Mouse (Mus musculus) hindbrain, postnatal 0 days (tissue): Measurements from ENCODE around the gene Atf1. TPM values are rescaled to one million over a fixed set of nuclear protein-coding genes. Genes with fewer than 3 reads are reported as not detected.
"Not testable (repeated sequence)": the region's sequence is repeated elsewhere in the genome, so short reads cannot be mapped to it uniquely, and the experiment has no call there.

Experiments used
- ATAC-seq: fragments of 200-750 bp; cut with Nextera tagmentation; 2 replicates; pipeline ENCODE4 v1.8.0; 2017; ENCODE audit warnings: mild to moderate bottlenecking, moderate TSS enrichment, moderate library complexity
- DNase-seq: peaks from one replicate; pipeline ENCODE4 v3.0.0-alpha.2; 2015; ENCODE audit warnings: low spot score
- H3K27ac ChIP-seq: fragments of 300-500 bp; sonication (generic); 2 replicates; pipeline ENCODE4 v1.5.1; 2014; ENCODE audit warnings: mild to moderate bottlenecking
- H3K27me3 ChIP-seq: fragments of 300-500 bp; sonication (generic); 2 replicates; pipeline ENCODE4 v1.6.1; 2014; ENCODE audit warnings: low read length, mixed read lengths; ENCODE audit not compliant: insufficient read depth
- H3K36me3 ChIP-seq: fragments of 300-500 bp; sonication (generic); 2 replicates; pipeline ENCODE4 v1.6.1; 2014; ENCODE audit warnings: low read length, mixed read lengths; ENCODE audit not compliant: insufficient read depth
- H3K4me1 ChIP-seq: fragments of 300-500 bp; sonication (generic); 2 replicates; pipeline ENCODE4 v1.6.1; 2014; ENCODE audit warnings: antibody characterized with exemption, low read length, mixed read lengths; ENCODE audit not compliant: insufficient read depth
- H3K4me2 ChIP-seq: fragments of 300-500 bp; sonication (generic); 2 replicates; pipeline ENCODE4 v1.6.1; 2014; ENCODE audit warnings: low read depth, mild to moderate bottlenecking, low read length, moderate library complexity, mixed read lengths
- H3K4me3 ChIP-seq: fragments of 300-500 bp; sonication (generic); 2 replicates; pipeline ENCODE4 v1.5.1; 2014; ENCODE audit warnings: low read length
- H3K9ac ChIP-seq: fragments of 300-500 bp; sonication (generic); replicated peaks from 2 replicates; pipeline ENCODE4 v1.6.1; 2014; ENCODE audit warnings: mild to moderate bottlenecking, low read length, moderate library complexity, mixed read lengths
- H3K9me3 ChIP-seq: fragments of 300-500 bp; sonication (generic); 2 replicates; pipeline ENCODE4 v1.6.1; 2016; ENCODE audit warnings: low read length, mixed read lengths
- CTCF ChIP-seq: IDR thresholded peaks from 2 replicates; pipeline ENCODE4 v1.5.1; 2016; ENCODE audit warnings: antibody characterized with exemption, control low read depth, low read depth
- WGBS: fragments of 180-500 bp; shearing (Covaris S2); extraction: QIAGEN DNeasy Blood & Tissue Kit; methylation state at CpG from one replicate; pipeline ENCODE4 v1.1.7; 2014; 5-methylcytosine and 5-hydroxymethylcytosine counted together
- polyA plus RNA-seq: library from polyadenylated mRNA; unstranded; fragments of >200 nt; fragmentation: Nextera tagmentation; extraction: Ambion mirVana; gene quantifications from 2 replicates; pipeline ENCODE4 v1.2.1, GENCODE M21; 2015
- total RNA-seq: library from RNA; depleted of rRNA; stranded (reverse); fragments of >200 nt; gene quantifications from 2 replicates; pipeline ENCODE4 v1.2.3, GENCODE M21; 2014

The Atf1 gene
- total and polyA plus RNA-seq, 2 experiments from 2014 or later, result 5.9 to 11.7 TPM

- Histone ChIP-seq H3K4me1 (no peaks in the 10 kb centered on the region), H3K4me3 (no peak overlapping the region), H3K9ac (no peak overlapping the region), H3K9me3 (no peaks in the 10 kb centered on the region), H3K4me2 (no peak overlapping the region), H3K36me3 (no peaks in the 10 kb centered on the region), H3K27ac (no peak overlapping the region), H3K27me3 (no peaks in the 10 kb centered on the region)
- 64% methylated on average over 14 of the region's 14 CpGs for WGBS
- no peak for TF ChIP-seq CTCF
- DNase-seq (no peak), ATAC-seq (no peak)
These were observed 43.8 kb downstream of the Atf1 start for GRCm38 (mm10) chr15:100271411-100271810.

DNA sequence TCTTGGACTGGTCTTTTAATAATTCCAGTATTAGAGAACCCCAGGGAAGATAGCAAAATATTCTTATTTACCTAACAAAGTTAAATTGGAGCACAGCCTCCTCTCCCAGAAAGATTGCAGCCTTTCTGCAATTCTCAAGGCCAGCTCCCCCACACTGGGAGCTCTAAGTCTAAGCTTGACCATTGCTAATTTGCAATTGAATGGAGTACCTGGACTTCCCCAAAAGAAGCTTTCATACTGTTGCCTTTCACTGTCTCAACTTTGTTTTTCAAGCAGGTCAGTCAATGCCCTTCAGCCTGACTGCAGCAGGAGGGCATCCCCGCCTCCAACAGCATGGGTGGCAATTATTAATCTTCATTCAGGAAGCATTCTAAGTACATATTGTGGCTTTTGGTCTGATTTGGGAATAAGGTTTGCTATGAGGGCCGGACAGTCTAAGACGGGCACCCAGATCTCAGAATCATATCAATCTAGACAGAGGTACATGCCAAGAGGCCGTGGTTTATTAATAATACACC is 46.2 kb downstream of the Atf1 start:
- not testable (repeated sequence) for H3K4me3 ChIP-seq, H3K27ac ChIP-seq, H3K9me3 ChIP-seq, H3K9ac ChIP-seq, ATAC-seq, H3K4me2 ChIP-seq, H3K36me3 ChIP-seq, DNase-seq, H3K4me1 ChIP-seq, H3K27me3 ChIP-seq
- 79% methylated on average over 4 of the region's 4 CpGs for WGBS

- Histone ChIP-seq H3K27me3 (no peaks in the 10 kb centered on the region), H3K4me3 (no peak overlapping the region), H3K4me2 (no peak overlapping the region), H3K9ac (no peak overlapping the region), H3K36me3 (no peaks in the 10 kb centered on the region), H3K27ac (no peak overlapping the region), H3K4me1 (no peaks in the 10 kb centered on the region), H3K9me3 (no peaks in the 10 kb centered on the region)
- TF ChIP-seq CTCF, result no peak
- DNase-seq, result no peak
- 88% methylated on average over 7 of the region's 7 CpGs for whole genome bisulfite sequencing
- no peak for ATAC-seq
These were observed 47.4 kb downstream of the Atf1 start for GRCm38 (mm10) chr15:100274790-100275559.

- Histone ChIP-seq H3K9me3 (no peaks in the 10 kb centered on the region), H3K27me3 (no peaks in the 10 kb centered on the region), H3K36me3 (no peaks in the 10 kb centered on the region), H3K4me1 (no peaks in the 10 kb centered on the region), H3K4me2 (no peak overlapping the region), H3K27ac (no peak overlapping the region), H3K9ac (no peak overlapping the region), H3K4me3 (no peak overlapping the region)
- no peak for DNase-seq
- ATAC-seq, result no peak
- WGBS, result 97% methylated on average over 4 of the region's 4 CpGs
- TF ChIP-seq CTCF, result no peak
These were observed 48.8 kb downstream of the Atf1 start for GRCm38 (mm10) chr15:100276403-100276802.

GRCm38 (mm10) chr15:100277586-100277985 is 50.0 kb downstream of the Atf1 start:
- no peaks in the 10 kb centered on the region for H3K9me3 ChIP-seq
- no peak overlapping the region for H3K27ac ChIP-seq
- no peak for ATAC-seq
- no peak overlapping the region for H3K4me2 ChIP-seq
- no peak for DNase-seq
- no peak for TF ChIP-seq CTCF
- no peak overlapping the region for H3K4me3 ChIP-seq
- WGBS, result 90% methylated on average over 3 of the region's 3 CpGs
- H3K9ac ChIP-seq, result no peak overlapping the region
- no peaks in the 10 kb centered on the region for H3K27me3 ChIP-seq
- H3K4me1 ChIP-seq, result no peaks in the 10 kb centered on the region
- H3K36me3 ChIP-seq, result no peaks in the 10 kb centered on the region

DNA sequence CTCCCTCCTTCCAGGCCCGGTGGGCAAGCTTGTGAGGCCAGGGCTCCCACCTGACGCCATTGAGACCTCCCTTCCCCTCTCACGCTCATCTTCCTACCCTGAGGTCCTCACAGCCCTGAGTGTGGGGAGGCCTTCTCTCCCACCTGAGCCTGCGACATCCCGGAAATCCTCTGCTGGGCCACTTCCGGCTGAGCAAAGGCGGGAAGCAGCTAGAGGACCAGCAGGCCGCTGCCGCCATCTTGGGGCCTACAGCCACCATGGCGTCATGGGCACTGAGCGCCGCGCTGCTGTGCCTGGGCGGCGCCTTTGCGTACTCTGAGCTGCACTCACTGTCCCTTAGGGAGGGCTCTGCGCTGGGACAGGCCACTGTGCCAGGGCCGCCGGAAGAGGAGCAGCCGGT is 53.0 kb downstream of the Atf1 start, which contains the start of gene Tmprss12:
Tmprss12 (plus strand) TSS at position 212 of the 400 bp plus-strand sequence.
- Histone ChIP-seq H3K27me3 (no peaks in the 10 kb centered on the region), H3K9me3 (no peaks in the 10 kb centered on the region), H3K4me1 (no peaks in the 10 kb centered on the region), H3K4me2 (no peak within 1 kb of the TSS), H3K9ac (no peak within 1 kb of the TSS), H3K27ac (no peak within 1 kb of the TSS), H3K36me3 (no peaks in the 10 kb centered on the region), H3K4me3 (no peak within 1 kb of the TSS)
- no peak for ATAC-seq
- no peak for DNase-seq
- 98% methylated on average over 20 of the region's 20 CpGs for WGBS
- no peak for TF ChIP-seq CTCF

DNA sequence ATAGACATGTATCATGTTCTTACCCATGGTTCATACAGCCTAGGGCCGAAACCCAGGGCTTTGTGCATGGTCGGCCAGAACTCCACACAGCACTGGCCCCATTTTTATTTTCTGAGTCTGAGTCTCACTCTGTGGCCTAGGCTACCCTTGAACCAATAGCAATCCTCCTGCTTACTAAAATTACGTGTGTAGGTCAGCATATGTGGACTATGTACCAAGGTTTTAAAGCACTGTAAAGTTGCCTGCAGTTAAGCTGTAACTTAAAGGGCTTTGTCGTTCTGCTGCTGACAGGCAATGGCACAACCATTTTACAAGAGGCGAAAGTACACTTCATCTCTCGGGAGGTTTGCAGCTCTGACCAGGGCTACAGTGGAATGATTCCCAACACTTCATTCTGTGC is 61.4 kb downstream of the Atf1 start:
- whole genome bisulfite sequencing, result 96% methylated on average over 6 of the region's 6 CpGs

More for the DNA sequence above, 61.4 kb downstream of the Atf1 start:
- no peak overlapping the region for H3K4me3 ChIP-seq
- ATAC-seq (no peak), DNase-seq (no peak)
- no peaks in the 10 kb centered on the region for H3K27me3 ChIP-seq
- no peak overlapping the region for H3K4me2 ChIP-seq
- no peak for TF ChIP-seq CTCF
- H3K27ac ChIP-seq, result no peak overlapping the region
- no peaks in the 10 kb centered on the region for H3K4me1 ChIP-seq
- no peaks in the 10 kb centered on the region for H3K36me3 ChIP-seq
- no peak overlapping the region for H3K9ac ChIP-seq
- H3K9me3 ChIP-seq, result no peaks in the 10 kb centered on the region
